Mouse (Mus musculus): ENCODE measurements around the gene Elf1.

Elf1 gene

DNA sequence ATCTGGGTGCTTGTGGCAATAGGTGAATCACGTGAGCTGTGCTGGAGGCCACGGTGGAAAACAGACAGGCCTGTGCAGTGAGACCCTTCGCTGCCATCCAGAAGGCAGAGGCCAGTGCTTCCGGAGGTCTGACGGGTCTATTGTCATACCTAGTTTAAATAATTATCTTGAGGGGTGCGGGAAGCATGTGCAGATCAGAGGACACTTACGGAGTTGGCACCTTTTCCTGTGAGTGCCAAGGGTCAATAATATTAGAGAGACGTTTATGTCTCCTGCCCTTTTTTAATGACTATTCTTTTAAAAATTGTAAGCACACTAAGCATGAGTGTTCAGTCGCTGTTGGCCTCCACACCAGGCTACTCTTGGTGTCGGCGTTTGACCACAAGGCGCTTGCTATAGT is 8.2 kb downstream of the Elf1 start:
- DNase-seq (ENCODE audit: low spot score in 2 of 2), result no peak

- DNase-seq (ENCODE audit: low spot score in 2 of 2), result no peak
Measured at GRCm38 (mm10) chr14:79490246-79490645, 9.3 kb downstream of the Elf1 start.

DNA sequence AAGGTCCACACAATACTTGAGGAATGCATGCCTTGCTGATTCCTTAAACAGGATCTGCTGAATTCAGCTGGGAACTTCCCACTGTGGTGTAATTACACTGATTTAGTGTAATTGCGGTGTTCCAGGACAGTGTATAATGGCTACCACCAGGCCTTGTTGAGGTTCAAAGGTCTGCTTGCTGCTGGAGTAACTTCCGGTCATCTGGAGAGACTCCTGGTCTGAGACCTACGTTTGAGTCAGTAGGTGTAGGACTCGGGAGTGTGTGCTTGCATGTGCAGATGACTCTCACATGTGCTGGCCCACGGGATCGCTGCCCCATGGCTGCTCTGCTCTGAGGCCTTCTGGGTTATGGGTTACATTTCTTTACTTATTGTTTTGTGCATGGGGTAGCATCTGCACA is 13.4 kb downstream of the Elf1 start:
- DNase-seq (ENCODE audit: low spot score in 2 of 2), result no peak

- DNase-seq (ENCODE audit: low spot score in 2 of 2), result no peak
Measured at GRCm38 (mm10) chr14:79499326-79499725, 18.3 kb downstream of the Elf1 start.

DNA sequence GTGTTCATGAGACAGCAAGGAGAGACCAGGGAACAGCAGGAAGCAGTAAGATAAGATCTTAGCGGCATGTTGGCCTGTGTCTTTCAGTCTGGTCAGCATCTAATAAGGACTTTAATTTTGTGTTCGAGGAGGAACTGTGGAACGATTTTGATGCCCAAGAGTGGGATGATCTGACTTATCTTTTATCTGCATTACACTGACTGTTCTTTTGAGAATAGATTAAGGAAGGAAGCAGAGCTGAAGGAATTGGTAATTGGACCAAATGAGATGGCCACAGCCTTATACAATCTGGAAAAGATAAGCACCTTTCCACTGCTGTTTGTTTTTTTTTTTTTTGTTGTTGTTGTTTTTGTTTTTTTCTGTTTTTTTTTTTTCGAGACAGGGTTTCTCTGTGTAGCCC is 19.8 kb downstream of the Elf1 start:
- DNase-seq (ENCODE audit: low spot score in 2 of 2), result no peak

DNA sequence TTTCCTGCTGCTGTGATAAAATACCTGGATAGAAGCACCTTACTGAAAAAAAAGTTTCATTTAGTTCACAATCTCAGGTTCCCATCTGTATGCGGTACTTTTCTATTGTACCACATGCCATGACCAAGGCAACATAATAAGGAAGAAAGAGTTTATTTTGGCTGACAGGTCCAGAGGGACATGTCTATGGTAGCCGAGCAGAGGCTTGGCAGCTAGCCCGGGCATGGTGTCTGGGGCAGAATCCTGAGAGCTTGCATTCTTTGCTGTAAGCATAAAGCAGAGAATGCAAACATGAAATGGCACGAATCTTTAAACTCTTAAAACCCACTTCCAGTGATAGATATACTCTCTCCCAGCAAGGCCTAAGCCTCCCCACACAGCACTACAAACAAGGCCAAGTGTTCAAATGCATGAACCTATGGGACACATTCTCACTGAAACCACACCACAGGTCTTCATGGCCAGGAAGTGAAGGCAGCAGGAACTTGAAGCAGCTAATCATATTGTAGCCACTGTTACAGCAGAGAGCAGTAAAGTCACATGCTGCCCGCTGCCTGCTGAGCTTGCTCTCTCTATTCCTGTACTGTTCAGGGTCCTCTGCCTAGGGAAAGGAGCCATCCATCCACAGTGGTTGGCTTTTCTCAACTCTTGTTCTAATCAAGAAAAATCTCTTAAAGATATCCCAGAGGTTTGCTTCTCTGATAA is 22.5 kb downstream of the Elf1 start:
- DNase-seq (ENCODE audit: low spot score in 2 of 2), result no peak

GRCm38 (mm10) chr14:79504246-79505006 is 23.4 kb downstream of the Elf1 start:
- no peak for DNase-seq (ENCODE audit: low spot score in 2 of 2)

GRCm38 (mm10) chr14:79506207-79506606 is 25.2 kb downstream of the Elf1 start:
- no peak for DNase-seq (ENCODE audit: low spot score in 2 of 2)

DNA sequence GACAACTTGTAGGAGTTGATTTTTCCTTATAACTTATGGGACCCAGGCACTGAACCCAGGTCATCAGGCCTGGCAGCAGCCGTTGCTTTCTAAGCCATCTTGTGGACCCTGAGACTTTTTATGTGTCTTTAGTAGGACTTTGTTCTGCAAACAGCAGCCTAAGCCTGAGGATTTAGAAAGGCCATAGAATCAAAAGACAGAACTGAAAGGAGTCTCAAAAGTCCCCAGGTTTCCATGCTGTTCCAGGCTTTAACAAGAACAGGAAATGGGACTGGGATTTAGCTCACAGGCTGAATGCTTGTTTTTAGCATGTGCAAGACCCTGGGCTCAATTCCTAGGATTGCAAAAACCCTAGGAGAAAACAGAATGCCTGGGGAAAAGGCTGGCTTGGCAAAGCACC is 26.9 kb downstream of the Elf1 start:
- DNase-seq (ENCODE audit: low spot score in 2 of 2), result no peak

GRCm38 (mm10) chr14:79508662-79509305 is 27.8 kb downstream of the Elf1 start:
- DNase-seq (ENCODE audit: low spot score in 2 of 2), result no peak

- no peak for DNase-seq (ENCODE audit: low spot score in 2 of 2)
Measured at GRCm38 (mm10) chr14:79511521-79511920, 30.5 kb downstream of the Elf1 start.

DNA sequence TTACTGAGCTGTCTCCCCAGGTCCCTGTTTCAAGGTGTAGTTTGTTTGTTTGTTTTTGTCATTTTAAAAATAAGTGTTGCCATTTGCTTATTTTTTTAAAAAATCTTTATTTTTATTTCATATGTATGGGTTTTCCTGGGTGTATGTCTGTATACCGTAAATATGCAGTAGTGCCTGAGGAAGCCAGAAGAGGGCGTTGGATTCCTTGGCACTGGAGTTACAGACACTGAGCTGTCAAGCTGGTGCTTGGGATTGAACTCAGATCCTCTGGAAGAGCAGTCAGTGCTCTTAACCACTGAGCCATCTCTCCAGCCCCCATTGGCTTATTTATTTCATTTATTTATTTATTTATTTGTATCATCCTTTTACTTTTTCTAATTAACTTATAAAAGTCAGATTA is 33.0 kb downstream of the Elf1 start:
- no peak for DNase-seq (ENCODE audit: low spot score in 2 of 2)

- DNase-seq (ENCODE audit: low spot score in 2 of 2), result no peak
Measured at GRCm38 (mm10) chr14:79515100-79515499, 34.1 kb downstream of the Elf1 start.

DNA sequence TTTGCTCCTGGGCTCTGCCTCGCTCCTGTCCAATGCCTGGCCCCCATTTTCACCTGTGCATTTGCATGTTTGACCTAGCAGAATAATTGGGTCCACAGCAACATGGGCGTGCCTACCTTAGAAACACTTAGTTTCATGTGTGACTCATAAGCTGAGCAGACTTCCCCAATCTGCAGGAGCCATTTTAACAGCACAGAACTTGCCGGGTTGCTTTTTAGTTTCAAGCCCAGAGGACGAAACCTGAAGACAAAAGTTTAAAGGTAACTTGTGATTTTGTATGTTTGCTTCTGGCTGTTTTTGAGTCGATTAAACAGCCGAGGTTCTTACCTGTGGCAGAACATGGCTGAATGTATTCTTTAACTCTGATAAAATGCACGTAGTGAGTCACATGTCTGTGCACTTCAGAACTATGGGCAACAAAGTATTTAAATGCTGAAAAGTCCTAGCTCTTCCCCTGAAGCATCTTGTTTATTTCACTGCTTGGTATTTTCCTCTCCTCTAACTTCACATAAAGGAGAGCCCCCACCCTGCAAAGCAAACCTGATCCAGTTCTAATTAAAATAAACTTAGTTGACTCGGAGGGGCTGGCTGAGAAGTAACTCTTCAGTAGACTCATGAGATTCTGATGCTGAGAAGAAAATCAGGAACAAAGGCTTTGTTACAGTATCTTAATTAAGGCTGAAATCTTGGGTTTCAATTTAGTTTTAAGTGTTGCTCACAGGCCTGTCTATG is 34.7 kb downstream of the Elf1 start:
- DNase-seq (ENCODE audit: low spot score in 2 of 2), result peak in 1 of 2 experiments; percentile 9

DNA sequence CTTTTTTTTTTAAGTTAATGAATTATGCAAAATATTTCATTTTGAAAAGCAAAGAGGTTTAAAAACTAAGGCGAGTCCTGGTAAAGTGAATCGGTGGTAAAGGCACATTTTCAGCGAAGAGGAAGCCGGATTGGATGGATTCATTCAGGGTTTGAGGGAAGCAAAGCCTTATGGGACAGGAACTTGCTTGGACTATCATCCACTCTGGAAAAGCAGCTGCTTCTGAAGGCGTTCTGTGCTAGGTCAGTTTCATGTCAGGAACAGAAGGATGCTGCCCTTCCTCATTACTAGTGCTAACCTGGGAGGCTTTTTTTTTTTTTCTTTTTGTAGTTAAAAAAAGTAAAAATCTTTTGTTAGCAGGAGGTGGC is 35.2 kb downstream of the Elf1 start:
- no peak for DNase-seq (ENCODE audit: low spot score in 2 of 2)

- no peak for DNase-seq (ENCODE audit: low spot score in 2 of 2)
Measured at GRCm38 (mm10) chr14:79516751-79517150, 35.8 kb downstream of the Elf1 start.

GRCm38 (mm10) chr14:79517185-79517740 is 36.3 kb downstream of the Elf1 start:
- DNase-seq (ENCODE audit: low spot score in 2 of 2), result no peak

- DNase-seq (ENCODE audit: low spot score in 2 of 2), result no peak
Measured at GRCm38 (mm10) chr14:79518123-79518522, 37.1 kb downstream of the Elf1 start.

GRCm38 (mm10) chr14:79518761-79519662 is 38.0 kb downstream of the Elf1 start:
- DNase-seq (ENCODE audit: low spot score in 2 of 2), result no peak

DNA sequence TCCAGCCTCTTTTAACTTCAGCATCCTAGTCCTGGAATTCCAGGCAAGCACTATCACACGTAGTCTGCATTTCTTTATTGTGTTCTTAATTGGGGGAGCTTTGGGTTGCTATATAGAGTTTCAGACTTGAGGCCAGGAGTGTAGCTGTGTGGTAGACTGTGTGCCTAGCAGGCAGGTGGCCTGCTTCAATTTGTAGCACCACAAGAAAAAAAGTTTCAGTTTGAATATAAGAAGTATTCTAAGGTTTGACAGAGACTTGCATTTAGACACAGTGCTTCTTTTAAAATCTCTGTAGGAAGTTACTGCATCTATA is 38.6 kb downstream of the Elf1 start:
- no peak for DNase-seq (ENCODE audit: low spot score in 2 of 2)

DNA sequence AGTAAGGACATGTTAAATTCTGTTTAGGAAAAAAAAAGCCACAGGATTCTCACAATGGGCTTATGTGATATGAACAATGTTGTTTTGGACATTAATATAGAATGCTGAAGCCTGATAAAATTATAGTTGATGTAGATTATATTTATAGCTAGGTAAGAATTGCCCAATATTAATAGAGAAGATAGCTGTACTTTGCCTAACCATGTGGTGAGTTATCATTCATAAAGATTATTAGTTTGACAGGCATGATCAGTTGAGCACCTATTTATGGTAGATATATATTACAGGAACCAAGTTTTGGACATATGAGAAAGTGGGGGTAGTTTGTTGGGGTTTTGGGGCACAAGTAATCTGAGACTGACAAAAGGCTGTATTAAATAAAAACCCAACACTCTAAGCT is 39.6 kb downstream of the Elf1 start:
- DNase-seq (ENCODE audit: low spot score in 2 of 2), result no peak
